Mouse (Mus musculus): ENCODE measurements around the gene Gpat3. TPM values are rescaled to one million over a fixed set of nuclear protein-coding genes. Genes with fewer than 3 reads are reported as not detected.

Gene Gpat3
- total and polyA plus RNA-seq, 2 experiments from 2014 or later = 21.0 to 22.1 TPM

DNA sequence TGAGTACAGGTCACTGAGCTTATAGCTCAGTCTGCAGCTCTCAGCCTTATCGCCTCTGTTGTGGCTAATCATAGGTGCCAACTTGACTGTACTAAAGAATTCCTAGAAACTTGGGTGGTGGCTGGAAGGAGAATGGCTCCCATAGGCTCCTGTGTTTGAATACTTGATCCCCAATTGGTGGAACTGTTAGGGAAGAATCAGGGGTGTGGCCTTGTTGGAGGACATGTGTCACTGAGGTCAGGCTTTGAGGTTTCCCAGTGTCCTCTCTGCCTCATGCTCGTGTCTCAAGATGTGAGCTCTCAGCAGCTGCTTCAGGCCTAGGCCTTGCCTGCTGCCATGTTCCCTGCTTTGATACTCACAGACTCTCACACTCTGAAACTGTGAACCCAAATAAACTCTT is 11.7 kb upstream of the Gpat3 start:
- TF ChIP-seq EP300 (IDR thresholded peaks at IDR 0.05; ENCODE audit: low read depth) = no peak
- TF ChIP-seq CTCF (IDR thresholded peaks at IDR 0.05; ENCODE audit: low read depth) = no peak
- Histone ChIP-seq H3K9me3 (replicated peaks; ENCODE audit: control insufficient read depth, low read length) (no peaks in the 10 kb centered on the region), H3K9ac (replicated peaks; ENCODE audit: low read depth, low read length) (no peak overlapping the region), H3K4me1 (ENCODE audit: control insufficient read depth, insufficient read depth) (peaks cover 8% of the 10 kb centered on the region), H3K4me2 (ENCODE audit: low read depth, low read length) (no peak overlapping the region), H3K36me3 (replicated peaks; ENCODE audit: control insufficient read depth, insufficient read depth, low read length) (no peaks in the 10 kb centered on the region), H3K27ac (ENCODE audit: low read depth) (no peak overlapping the region), H3K27me3 (ENCODE audit: control insufficient read depth, insufficient read depth, low read length) (no peaks in the 10 kb centered on the region), H3K4me3 (ENCODE audit: low read depth, low read length) (no peak overlapping the region)
- no peak for ATAC-seq (ENCODE audit: insufficient read depth, low read depth)
- 66% methylated on average over 2 of the region's 2 CpGs for WGBS
- DNase-seq (ENCODE audit: low spot score) = no peak

DNA sequence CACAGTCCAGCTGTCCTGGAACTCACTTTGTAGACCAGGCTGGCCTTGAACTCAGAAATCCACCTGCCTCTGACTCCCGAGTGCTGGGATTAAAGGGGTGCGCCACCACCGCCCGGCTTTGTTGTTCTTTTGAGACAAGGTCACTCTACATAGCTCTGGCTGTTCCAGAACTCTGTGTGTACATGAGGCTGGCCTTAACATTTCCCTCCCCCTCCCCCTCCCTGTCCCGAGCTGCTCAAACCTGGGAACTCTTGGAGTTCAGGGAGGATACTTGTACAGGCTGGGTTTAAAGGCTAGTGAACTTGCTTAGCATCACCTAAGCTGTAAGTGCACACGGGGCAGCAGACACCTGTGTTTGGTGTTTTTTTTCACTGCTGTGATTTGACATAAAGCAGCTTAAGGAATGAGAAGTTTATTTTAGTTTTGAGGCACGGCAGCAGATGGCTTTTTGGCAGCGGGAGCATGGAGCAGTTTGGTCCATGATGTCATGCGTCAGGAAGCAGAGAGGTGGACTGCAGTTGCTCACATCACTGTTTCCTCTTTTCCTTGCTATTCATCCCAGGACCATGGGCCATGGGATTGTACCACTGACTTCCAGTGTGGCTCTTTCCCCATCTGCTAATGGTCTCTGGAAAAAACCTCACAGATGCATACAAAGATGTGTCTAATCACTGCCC is 9.5 kb upstream of the Gpat3 start:
- DNase-seq (ENCODE audit: low spot score) (peak; percentile 85), ATAC-seq (ENCODE audit: insufficient read depth, low read depth) (peak; percentile 47)
- Histone ChIP-seq H3K9ac (replicated peaks; ENCODE audit: low read depth, low read length) (no peak overlapping the region), H3K4me1 (ENCODE audit: control insufficient read depth, insufficient read depth) (peaks cover 8% of the 10 kb centered on the region), H3K36me3 (replicated peaks; ENCODE audit: control insufficient read depth, insufficient read depth, low read length) (no peaks in the 10 kb centered on the region), H3K4me2 (ENCODE audit: low read depth, low read length) (0 out of 2 replicates have a peak overlapping the region, but pooled peaks have one; percentile 9), H3K27me3 (ENCODE audit: control insufficient read depth, insufficient read depth, low read length) (no peaks in the 10 kb centered on the region), H3K9me3 (replicated peaks; ENCODE audit: control insufficient read depth, low read length) (no peaks in the 10 kb centered on the region), H3K4me3 (ENCODE audit: low read depth, low read length) (no peak overlapping the region), H3K27ac (ENCODE audit: low read depth) (peak overlapping the region; percentile 85)
- TF ChIP-seq EP300 (IDR thresholded peaks at IDR 0.05; ENCODE audit: low read depth) (no peak), CTCF (IDR thresholded peaks at IDR 0.05; ENCODE audit: low read depth) (no peak)
- WGBS = 11% methylated on average over 9 of the region's 9 CpGs

DNA sequence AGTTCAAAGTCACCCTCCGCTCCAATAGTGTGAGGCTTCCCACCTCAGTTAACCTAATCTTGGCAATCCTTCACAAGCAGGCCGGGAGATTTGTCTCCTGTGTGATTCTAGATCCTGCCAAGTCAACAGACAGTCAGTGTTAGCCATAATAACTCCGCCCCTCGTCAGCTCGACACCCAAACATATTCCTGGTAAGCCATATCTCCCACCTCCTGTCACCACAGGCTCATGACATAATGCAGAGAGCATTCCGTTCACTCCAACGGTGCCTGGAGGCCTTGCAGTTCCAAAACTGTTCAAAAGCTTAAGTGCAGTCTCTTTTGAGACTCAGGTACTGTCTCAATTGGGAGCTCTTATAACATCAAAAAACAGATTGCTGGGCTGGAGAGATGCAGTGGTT is 7.6 kb upstream of the Gpat3 start:
- H3K27ac ChIP-seq (ENCODE audit: low read depth) = peak overlapping the region; percentile 68
- peak; percentile 96 for DNase-seq (ENCODE audit: low spot score)

DNA sequence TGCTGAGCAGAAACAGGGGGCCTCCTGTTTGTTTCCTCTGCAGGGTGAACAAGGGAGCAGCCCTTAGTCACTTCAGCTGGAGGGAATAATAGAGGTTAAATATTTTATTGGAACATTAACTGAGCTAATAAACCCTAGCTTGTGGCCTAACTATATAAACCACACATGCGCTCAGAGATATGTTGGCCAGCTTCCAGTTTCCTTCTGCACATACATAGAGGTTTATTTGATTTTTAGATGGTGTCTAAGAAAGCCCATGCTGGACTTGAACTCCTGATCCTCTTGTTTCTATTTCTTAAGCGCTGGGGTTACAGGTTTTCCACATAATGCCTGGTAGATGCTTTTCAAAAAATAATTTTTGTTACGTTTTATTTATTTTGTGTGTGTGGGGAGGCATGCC is 1.0 kb upstream of the Gpat3 start:
- no peak for ATAC-seq (ENCODE audit: insufficient read depth, low read depth)
- H3K27me3 ChIP-seq (ENCODE audit: control insufficient read depth, insufficient read depth, low read length) = no peaks in the 10 kb centered on the region
- peak overlapping the region; percentile 79 for H3K4me3 ChIP-seq (ENCODE audit: low read depth, low read length)
- no peaks in the 10 kb centered on the region for H3K36me3 ChIP-seq (replicated peaks; ENCODE audit: control insufficient read depth, insufficient read depth, low read length)
- TF ChIP-seq EP300 (IDR thresholded peaks at IDR 0.05; ENCODE audit: low read depth) (no peak), CTCF (IDR thresholded peaks at IDR 0.05; ENCODE audit: low read depth) (no peak)
- H3K9ac ChIP-seq (replicated peaks; ENCODE audit: low read depth, low read length) = no peak overlapping the region
- no peaks in the 10 kb centered on the region; the same call in 1 of the 2 replicates for H3K4me1 ChIP-seq (ENCODE audit: control insufficient read depth, insufficient read depth)
- peak overlapping the region; percentile 75 for H3K4me2 ChIP-seq (ENCODE audit: low read depth, low read length)
- DNase-seq (ENCODE audit: low spot score) = no peak
- 32% methylated on average over 3 of the region's 3 CpGs for WGBS
- peaks cover 8% of the 10 kb centered on the region; the same call in 1 of the 2 replicates for H3K9me3 ChIP-seq (replicated peaks; ENCODE audit: control insufficient read depth, low read length)
- 0 out of 2 replicates have a peak overlapping the region, but pooled peaks have one; percentile 96 for H3K27ac ChIP-seq (ENCODE audit: low read depth)

More for the DNA sequence above, 7.6 kb upstream of the Gpat3 start:
- H3K9me3 ChIP-seq (replicated peaks; ENCODE audit: control insufficient read depth, low read length) = peaks cover 8% of the 10 kb centered on the region; the same call in 1 of the 2 replicates
- no peak overlapping the region for H3K9ac ChIP-seq (replicated peaks; ENCODE audit: low read depth, low read length)
- TF ChIP-seq EP300 (IDR thresholded peaks at IDR 0.05; ENCODE audit: low read depth) (peak; percentile 98), CTCF (IDR thresholded peaks at IDR 0.05; ENCODE audit: low read depth) (no peak)
- H3K36me3 ChIP-seq (replicated peaks; ENCODE audit: control insufficient read depth, insufficient read depth, low read length) = no peaks in the 10 kb centered on the region
- H3K4me2 ChIP-seq (ENCODE audit: low read depth, low read length) = no peak overlapping the region
- ATAC-seq (ENCODE audit: insufficient read depth, low read depth) = peak; percentile 95
- 14% methylated on average over 7 of the region's 7 CpGs for WGBS
- H3K4me1 ChIP-seq (ENCODE audit: control insufficient read depth, insufficient read depth) = peaks cover 8% of the 10 kb centered on the region
- no peak overlapping the region for H3K4me3 ChIP-seq (ENCODE audit: low read depth, low read length)
- no peaks in the 10 kb centered on the region for H3K27me3 ChIP-seq (ENCODE audit: control insufficient read depth, insufficient read depth, low read length)

DNA sequence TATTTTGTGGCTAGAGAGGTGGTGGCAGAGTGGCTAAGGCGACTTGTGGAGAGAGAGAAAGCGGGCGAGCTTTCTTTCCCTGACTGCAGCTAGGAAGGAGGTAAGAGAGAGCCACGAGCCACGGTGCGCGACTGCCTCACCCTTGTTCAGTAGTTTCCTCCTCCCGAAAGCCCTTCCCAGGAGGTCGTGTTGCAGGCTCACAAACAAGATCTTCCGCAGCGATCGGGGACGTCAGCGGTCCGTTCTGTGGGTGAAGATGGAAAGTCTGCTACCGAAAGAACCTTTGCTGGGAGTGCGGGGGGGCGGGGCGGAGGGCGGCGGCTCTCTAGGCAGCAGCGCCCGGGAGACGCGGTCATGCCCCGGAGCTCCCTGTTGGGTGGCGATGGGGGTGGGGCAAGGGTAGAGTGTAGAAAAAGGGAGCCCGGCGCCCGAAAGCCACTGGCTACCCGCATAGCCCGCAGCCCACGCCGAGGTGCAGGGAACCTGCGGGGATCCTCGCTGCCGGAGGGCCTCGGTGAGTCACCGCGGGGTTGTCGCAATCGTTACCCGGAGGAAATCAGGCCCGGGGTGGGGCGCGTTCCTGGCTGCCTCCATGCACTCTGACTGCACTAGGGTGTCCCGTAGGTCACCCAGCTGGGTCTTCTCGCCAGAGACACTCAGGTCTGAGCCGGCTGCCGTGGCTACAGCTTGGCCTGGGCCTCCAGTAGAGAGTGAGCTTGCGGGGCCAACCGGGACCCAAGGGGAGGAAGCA is 510 bp downstream of the Gpat3 start:
- Histone ChIP-seq H3K4me3 (ENCODE audit: low read depth, low read length) (peak overlapping the region; percentile 79), H3K4me2 (ENCODE audit: low read depth, low read length) (peak overlapping the region; percentile 75), H3K9ac (replicated peaks; ENCODE audit: low read depth, low read length) (peak overlapping the region; percentile 80), H3K36me3 (replicated peaks; ENCODE audit: control insufficient read depth, insufficient read depth, low read length) (no peaks in the 10 kb centered on the region), H3K27me3 (ENCODE audit: control insufficient read depth, insufficient read depth, low read length) (no peaks in the 10 kb centered on the region), H3K9me3 (replicated peaks; ENCODE audit: control insufficient read depth, low read length) (peaks cover 8% of the 10 kb centered on the region; the same call in 1 of the 2 replicates), H3K4me1 (ENCODE audit: control insufficient read depth, insufficient read depth) (no peaks in the 10 kb centered on the region; the same call in 1 of the 2 replicates), H3K27ac (ENCODE audit: low read depth) (peak overlapping the region; percentile 96)
- peak; percentile 53 for DNase-seq (ENCODE audit: low spot score)
- TF ChIP-seq CTCF (IDR thresholded peaks at IDR 0.05; ENCODE audit: low read depth) = no peak
- TF ChIP-seq EP300 (IDR thresholded peaks at IDR 0.05; ENCODE audit: low read depth) = no peak
- ATAC-seq (ENCODE audit: insufficient read depth, low read depth) = peak; percentile 90
- WGBS = under 1% methylated on average over 51 of the region's 52 CpGs

All from heart, postnatal 0 days (tissue).